Mouse (Mus musculus) brain, embryonic 14.5 days (tissue): ENCODE results near the gene Slc22a23. TPM values are rescaled to one million over a fixed set of nuclear protein-coding genes. Genes with fewer than 3 reads are reported as not detected.

Experiments used
- DNase-seq: peaks from one replicate; pipeline ENCODE4 v3.0.0-alpha.2; 2011; ENCODE audit warnings: low read depth
- CTCF ChIP-seq: fragments of 200-500 bp; IDR thresholded peaks from 2 replicates; pipeline ENCODE4 v1.5.1; 2012; ENCODE audit warnings: inconsistent platforms, mild to moderate bottlenecking, moderate library complexity, borderline replicate concordance; ENCODE audit not compliant: insufficient read depth, insufficient read length; ENCODE audit errors: extremely low read depth
- POLR2A ChIP-seq: fragments of 200-500 bp; IDR thresholded peaks from 2 replicates; pipeline ENCODE4 v1.6.1; 2012; ENCODE audit warnings: mild to moderate bottlenecking, inconsistent platforms, borderline replicate concordance; ENCODE audit not compliant: poor library complexity, insufficient read depth, insufficient read length, severe bottlenecking; ENCODE audit errors: extremely low read depth
- polyA plus RNA-seq: library from polyadenylated mRNA; depleted of rRNA; stranded (reverse); fragments of >200 nt; gene quantifications from 2 replicates; pipeline ENCODE4 v1.2.3, GENCODE M21; 2012

Slc22a23 gene
- polyA plus RNA-seq, 1 experiment, result 87.6 TPM

- TF ChIP-seq POLR2A (no peak), CTCF (no peak)
- DNase-seq, result no peak
Observed at GRCm38 (mm10) chr13:34281360-34281759, 63.6 kb downstream of the Slc22a23 start.

GRCm38 (mm10) chr13:34278759-34279270, 66.2 kb downstream of the Slc22a23 start:
- DNase-seq, result peak; percentile 50
- no peak for TF ChIP-seq POLR2A

GRCm38 (mm10) chr13:34278288-34278701, 66.7 kb downstream of the Slc22a23 start:
- peak; percentile 64 for DNase-seq
- TF ChIP-seq CTCF, result no peak
- TF ChIP-seq POLR2A, result no peak

GRCm38 (mm10) chr13:34277611-34278010, 67.4 kb downstream of the Slc22a23 start:
- no peak for DNase-seq
- TF ChIP-seq POLR2A (no peak), CTCF (no peak)

GRCm38 (mm10) chr13:34277001-34277400, 68.0 kb downstream of the Slc22a23 start:
- no peak for TF ChIP-seq POLR2A
- no peak for TF ChIP-seq CTCF
- no peak for DNase-seq

GRCm38 (mm10) chr13:34274890-34275289, 70.1 kb downstream of the Slc22a23 start:
- TF ChIP-seq CTCF, result no peak
- TF ChIP-seq POLR2A, result no peak
- DNase-seq, result no peak

- no peak for DNase-seq
- TF ChIP-seq CTCF (no peak), POLR2A (no peak)
Observed at GRCm38 (mm10) chr13:34274417-34274816, 70.6 kb downstream of the Slc22a23 start.

GRCm38 (mm10) chr13:34272275-34273054, 72.5 kb downstream of the Slc22a23 start:
- DNase-seq, result peak; percentile 57
- TF ChIP-seq CTCF (no peak), POLR2A (no peak)

- no peak for TF ChIP-seq POLR2A
- peak; percentile 83 for DNase-seq
Observed at GRCm38 (mm10) chr13:34271665-34272064, 73.3 kb downstream of the Slc22a23 start.

- TF ChIP-seq POLR2A (no peak), CTCF (no peak)
- no peak for DNase-seq
Observed at GRCm38 (mm10) chr13:34270886-34271602, 73.9 kb downstream of the Slc22a23 start.

- peak; percentile 68 for DNase-seq
- TF ChIP-seq CTCF (no peak), POLR2A (no peak)
Observed at GRCm38 (mm10) chr13:34269376-34269991, 75.5 kb downstream of the Slc22a23 start.

GRCm38 (mm10) chr13:34266942-34267660, 77.9 kb downstream of the Slc22a23 start:
- TF ChIP-seq POLR2A (no peak), CTCF (no peak)
- DNase-seq, result no peak

- TF ChIP-seq POLR2A (no peak), CTCF (no peak)
Observed at GRCm38 (mm10) chr13:34266067-34266466, 78.9 kb downstream of the Slc22a23 start.

More at GRCm38 (mm10) chr13:34266067-34266466, 78.9 kb downstream of the Slc22a23 start:
- no peak for DNase-seq
